22 mouse cellular contexts compared by ENCODE assay signal in the genomic region with DNA sequence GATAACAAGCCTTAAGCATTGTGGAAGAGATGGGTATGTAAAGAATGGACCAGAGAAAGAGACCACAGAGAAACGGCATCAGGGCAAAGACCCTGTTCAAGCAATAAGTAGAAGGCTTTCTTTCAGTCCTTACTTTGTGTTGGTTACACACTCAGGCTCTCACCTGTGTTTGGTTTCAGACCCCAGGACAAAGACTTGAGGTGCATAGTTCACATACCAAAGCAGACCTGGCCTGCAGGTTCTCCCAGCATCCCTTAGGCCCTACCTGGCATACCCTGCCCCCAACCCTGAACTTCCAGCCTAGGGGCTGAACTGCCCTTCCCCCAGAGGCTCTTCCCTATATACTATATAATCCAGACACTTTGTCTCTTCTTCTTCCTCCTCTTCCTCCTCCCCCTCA. TPM values are rescaled to one million over a fixed set of nuclear protein-coding genes. Genes with fewer than 3 reads are reported as not detected.
A peak's percentile ranks its signal among the peaks of the same experiment; 100 is the strongest.
DNase-seq lines count a peak whose midpoint lies in the region; ATAC-seq and TF ChIP-seq lines count a peak whose summit lies in the region.
"Had no signal": no experiment of that assay in that cellular context is flagged by ENCODE, and none has a peak within 500 bp of the region (broad histone marks: within the 10 kb centered on the region; RNA-seq: fewer than 3 reads in every experiment).

No protein-coding gene starts in this region.

- no peaks in the 10 kb centered on the region for H3K9me3 ChIP-seq in lung, embryonic 16.5 days (ENCODE audit: control insufficient read depth, low read length)
- no peaks in the 10 kb centered on the region for H3K9me3 ChIP-seq in liver, postnatal 0 days (ENCODE audit: low read length)
- H3K9me3 ChIP-seq: embryonic facial prominence, embryonic 13.5 days; forebrain, embryonic 12.5 days; heart, embryonic 15.5 days; hindbrain, embryonic 10.5 days had no signal

- TF ChIP-seq EP300 in liver, postnatal 0 days (IDR thresholded peaks at IDR 0.05; ENCODE audit: low read depth), result no peak

- H3K4me1 ChIP-seq in lung, embryonic 16.5 days (replicated peaks; ENCODE audit: control insufficient read depth, insufficient read depth, low read length), result no peaks in the 10 kb centered on the region
- no peaks in the 10 kb centered on the region for H3K4me1 ChIP-seq in liver, postnatal 0 days (ENCODE audit: insufficient read depth)
- H3K4me1 ChIP-seq: forebrain, embryonic 12.5 days had no signal

- TF ChIP-seq CTCF in liver, postnatal 0 days (IDR thresholded peaks at IDR 0.05; ENCODE audit: low read depth), result no peak

- peak; percentile 53 for ATAC-seq in lung, embryonic 16.5 days (ENCODE audit: low read depth)
- no peak for ATAC-seq in liver, postnatal 0 days
- ATAC-seq: CD4-positive, CD25-positive, alpha-beta regulatory T cell, adult 4 months; forebrain, embryonic 16.5 days had no signal

- H3K4me3 ChIP-seq in lung, embryonic 16.5 days (ENCODE audit: low read length), result no peak overlapping the region
- no peak overlapping the region for H3K4me3 ChIP-seq in liver, postnatal 0 days (ENCODE audit: low read depth, low read length)
- H3K4me3 ChIP-seq: embryonic facial prominence, embryonic 13.5 days; forebrain, embryonic 12.5 days; heart, adult 2 months; heart, embryonic 15.5 days; hindbrain, embryonic 10.5 days had no signal

- 57% methylated on average over 1 of the region's 1 CpGs for WGBS in lung, embryonic 16.5 days
- 79% methylated on average over 1 of the region's 1 CpGs for WGBS in liver, postnatal 0 days (ENCODE audit: insufficient replicate concordance)

- intact Hi-C loops in heart, postnatal 10 days (cut with DNase I), result loop anchor here (5.0 kb wide), 1 partner anchor 173 kb away; a partner anchor contains a TSS

- no peaks in the 10 kb centered on the region for H3K27me3 ChIP-seq in lung, embryonic 16.5 days (ENCODE audit: control insufficient read depth, insufficient read depth, low read depth, low read length)
- no peaks in the 10 kb centered on the region for H3K27me3 ChIP-seq in liver, postnatal 0 days (ENCODE audit: insufficient read depth, low read length)
- H3K27me3 ChIP-seq: embryonic facial prominence, embryonic 13.5 days; forebrain, embryonic 12.5 days; heart, embryonic 15.5 days had no signal

- DNase-seq in heart, adult 11 months, result peak; percentile 68
- DNase-seq in heart, postnatal 10 days, result no peak
- no peak for DNase-seq in lung, postnatal 14 days
- peak; percentile 20 for DNase-seq in lung, postnatal 25 days (ENCODE audit: low spot score)
- DNase-seq in cerebellum, postnatal 25 days, result no peak
- DNase-seq in liver, postnatal 0 days, result no peak
- DNase-seq: adrenal gland, postnatal 10 days; B cell, adult 2 months; cerebellum, adult 11 months; cerebellum, adult 8-10 months; cerebellum, postnatal 14 days; gastrocnemius, postnatal 10 days; heart, adult 2 months had no signal

- no peak overlapping the region for H3K9ac ChIP-seq in lung, embryonic 16.5 days (ENCODE audit: low read length)
- no peak overlapping the region for H3K9ac ChIP-seq in liver, postnatal 0 days (replicated peaks)
- H3K9ac ChIP-seq: embryonic facial prominence, embryonic 13.5 days; forebrain, embryonic 12.5 days; heart, embryonic 15.5 days; hindbrain, embryonic 14.5 days had no signal

- peak overlapping the region; percentile 68 for H3K27ac ChIP-seq in lung, embryonic 16.5 days (ENCODE audit: low read length)
- H3K27ac ChIP-seq in liver, postnatal 0 days (ENCODE audit: low read depth), result no peak overlapping the region
- H3K27ac ChIP-seq: embryonic facial prominence, embryonic 13.5 days; forebrain, embryonic 12.5 days; heart, adult 2 months; hindbrain, embryonic 10.5 days; hindbrain, embryonic 14.5 days had no signal

- H3K4me2 ChIP-seq in lung, embryonic 16.5 days (ENCODE audit: low read depth, low read length), result no peak overlapping the region
- no peak overlapping the region for H3K4me2 ChIP-seq in liver, postnatal 0 days (ENCODE audit: low read depth, low read length)
- H3K4me2 ChIP-seq: embryonic facial prominence, embryonic 13.5 days; forebrain, embryonic 12.5 days; heart, embryonic 11.5 days; heart, embryonic 15.5 days; hindbrain, embryonic 14.5 days had no signal

- H3K36me3 ChIP-seq in lung, embryonic 16.5 days (ENCODE audit: control insufficient read depth, insufficient read depth, low read length), result no peaks in the 10 kb centered on the region
- no peaks in the 10 kb centered on the region for H3K36me3 ChIP-seq in liver, postnatal 0 days (replicated peaks; ENCODE audit: insufficient read depth, low read length)
- H3K36me3 ChIP-seq: embryonic facial prominence, embryonic 13.5 days; forebrain, embryonic 12.5 days; heart, embryonic 15.5 days; hindbrain, embryonic 10.5 days had no signal

RNA-seq across cellular contexts. Expression of a gene that starts 23.3 kb away (rescaled TPM):
- 10 to 100 TPM; 52.7 to 54.2 TPM for total RNA-seq in heart, postnatal 10 days (2021)
- polyA plus RNA-seq in lung, embryonic 16.5 days (2015; fragmentation: Nextera tagmentation; extraction: Ambion mirVana), result 93.5 and 94.5 TPM in 2 replicates
- 25.3 and 26.1 TPM in 2 replicates for polyA plus RNA-seq in liver, postnatal 0 days (2015; fragmentation: Nextera tagmentation; extraction: Ambion mirVana)

RNA-seq across cellular contexts. Expression of a gene that starts 41.4 kb away (rescaled TPM):
- total RNA-seq in heart, postnatal 10 days (2021), result 10 to 100 TPM; 60.7 to 61.7 TPM
- polyA plus RNA-seq in lung, embryonic 16.5 days (2015; fragmentation: Nextera tagmentation; extraction: Ambion mirVana), result 17.4 and 19.9 TPM in 2 replicates
- polyA plus RNA-seq in liver, postnatal 0 days (2015; fragmentation: Nextera tagmentation; extraction: Ambion mirVana), result 3.0 and 3.5 TPM in 2 replicates

RNA-seq across cellular contexts. Expression of a gene that starts 49.1 kb away (rescaled TPM):
- total RNA-seq in heart, postnatal 10 days (2021), result 10 to 100 TPM; 48.1 to 53.5 TPM
- polyA plus RNA-seq in lung, embryonic 16.5 days (2015; fragmentation: Nextera tagmentation; extraction: Ambion mirVana), result 65.1 and 80.4 TPM in 2 replicates
- polyA plus RNA-seq in liver, postnatal 0 days (2015; fragmentation: Nextera tagmentation; extraction: Ambion mirVana), result 9.0 and 9.5 TPM in 2 replicates

RNA-seq across cellular contexts. Expression of a gene that starts 59.9 kb away (rescaled TPM):
- 100 to 1,000 TPM; 253 to 284 TPM for total RNA-seq in heart, postnatal 10 days (2021)
- polyA plus RNA-seq in lung, embryonic 16.5 days (2015; fragmentation: Nextera tagmentation; extraction: Ambion mirVana), result 624 and 630 TPM in 2 replicates
- polyA plus RNA-seq in liver, postnatal 0 days (2015; fragmentation: Nextera tagmentation; extraction: Ambion mirVana), result 288 and 308 TPM in 2 replicates

Comparison
In these comparisons a context has a peak if more than half of its experiments do, and no peak if none do; other contexts are left out.
1. DNase-seq: peak in heart, adult 11 months (single experiment) and lung, postnatal 25 days (single experiment); none in heart, postnatal 10 days (0 of 2), lung, postnatal 14 days (single experiment), cerebellum, postnatal 25 days (0 of 2) and liver, postnatal 0 days (single experiment).